Mouse (Mus musculus) liver, embryonic 14.5 days (tissue): ENCODE measurements around the gene Pdcd1lg2.

Source experiments
- CTCF ChIP-seq: IDR thresholded peaks from 2 replicates; pipeline ENCODE4 v1.5.1; 2016; ENCODE audit warnings: antibody characterized with exemption, low read depth, control low read depth
- EP300 ChIP-seq: IDR thresholded peaks from 2 replicates; pipeline ENCODE4 v1.6.1; 2016; ENCODE audit warnings: antibody characterized with exemption, low read depth

DNA sequence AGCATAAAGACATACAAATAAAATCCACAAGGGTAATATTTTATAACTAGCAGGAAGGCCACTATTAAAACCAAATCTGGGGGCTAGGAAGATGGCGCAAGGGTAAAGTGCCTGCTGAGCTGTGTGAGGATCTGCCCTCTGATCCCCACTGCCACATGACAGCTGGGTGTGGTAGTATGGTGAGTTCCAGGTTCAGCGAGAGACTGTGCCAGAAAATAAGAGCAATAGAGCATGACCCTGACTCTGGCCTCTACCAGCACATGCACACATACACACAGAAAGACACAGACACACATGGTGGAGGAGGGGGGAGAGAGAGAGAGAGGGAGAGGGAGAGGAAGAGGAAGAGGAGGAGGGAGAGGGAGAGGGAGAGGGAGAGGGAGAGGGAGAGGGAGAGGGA is 101.1 kb downstream of the Pdcd1lg2 start:
- no peak for TF ChIP-seq EP300
- TF ChIP-seq CTCF, result no peak
